11 mouse cellular contexts compared by ENCODE assay signal in the genomic region with DNA sequence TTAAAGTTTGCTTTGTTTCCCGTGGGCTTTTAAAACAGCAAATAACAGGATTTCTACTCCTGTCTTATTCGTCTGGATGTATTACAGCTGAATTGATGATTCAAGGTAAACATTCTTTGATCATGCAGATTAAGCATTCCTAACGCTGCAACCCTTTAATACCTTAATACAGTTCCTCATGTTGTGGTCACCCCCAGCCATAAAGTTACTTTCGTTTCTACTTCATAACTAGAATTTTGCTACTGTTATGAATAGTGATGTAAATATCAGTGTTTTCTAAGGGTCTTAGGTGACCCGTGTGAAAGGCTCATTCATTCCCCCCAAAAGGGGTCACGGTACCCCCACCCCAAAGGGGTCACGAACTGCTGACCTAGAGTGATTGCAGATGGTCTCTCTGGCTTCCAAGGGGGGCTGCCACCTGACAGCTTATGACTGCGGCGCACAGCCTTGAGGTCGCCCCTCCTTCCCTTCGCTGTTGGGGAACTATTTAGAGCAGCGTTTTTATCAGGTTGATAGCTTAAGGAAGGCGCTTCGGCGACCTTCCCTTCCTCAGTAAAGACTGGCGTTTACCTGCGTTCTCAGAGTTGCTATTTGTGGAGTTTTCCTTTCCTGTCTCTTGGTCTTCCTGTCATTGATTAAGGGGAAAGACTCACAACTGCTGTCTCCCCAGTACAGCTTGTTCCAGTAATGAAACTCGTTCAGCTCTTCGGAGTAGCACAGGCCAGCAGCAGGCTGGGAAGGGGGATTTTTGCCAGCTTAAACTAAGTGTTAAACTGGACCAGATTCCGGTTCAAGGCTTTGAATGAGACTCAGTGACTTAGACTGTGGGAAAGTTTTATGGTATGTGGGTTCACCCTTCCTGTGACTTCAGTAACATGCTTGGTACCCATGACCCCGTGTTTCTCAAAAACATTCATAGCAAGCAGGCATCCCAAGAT. TPM values are rescaled to one million over a fixed set of nuclear protein-coding genes. Genes with fewer than 3 reads are reported as not detected.
A peak's percentile ranks its signal among the peaks of the same experiment; 100 is the strongest.
DNase-seq lines count a peak whose midpoint lies in the region; ATAC-seq lines count a peak whose summit lies in the region.
"Had no signal": no experiment of that assay in that cellular context is flagged by ENCODE, and none has a peak within 500 bp of the region (broad histone marks: within the 10 kb centered on the region; RNA-seq: fewer than 3 reads in every experiment).

No protein-coding gene starts in this region.

- peak overlapping the region; percentile 2; the same call in 1 of the 2 replicates for H3K9ac ChIP-seq in kidney, embryonic 14.5 days (ENCODE audit: low read depth, low read length)
- H3K9ac ChIP-seq in embryonic facial prominence, embryonic 14.5 days (ENCODE audit: low read depth, low read length) = peak overlapping the region; percentile 25; the same call in 1 of the 2 replicates
- H3K9ac ChIP-seq in liver, embryonic 11.5 days (ENCODE audit: low read depth, low read length) = no peak overlapping the region

- no peaks in the 10 kb centered on the region for H3K36me3 ChIP-seq in kidney, embryonic 14.5 days (ENCODE audit: control insufficient read depth, insufficient read depth, low read length)
- H3K36me3 ChIP-seq in embryonic facial prominence, embryonic 14.5 days (ENCODE audit: control insufficient read depth, insufficient read depth, low read length) = no peaks in the 10 kb centered on the region
- H3K36me3 ChIP-seq in liver, embryonic 11.5 days (ENCODE audit: control insufficient read depth, insufficient read depth, low read length) = no peaks in the 10 kb centered on the region

- no peaks in the 10 kb centered on the region for H3K9me3 ChIP-seq in kidney, embryonic 14.5 days (ENCODE audit: control insufficient read depth, low read length)
- no peaks in the 10 kb centered on the region for H3K9me3 ChIP-seq in embryonic facial prominence, embryonic 14.5 days (ENCODE audit: control insufficient read depth, low read length)
- no peaks in the 10 kb centered on the region for H3K9me3 ChIP-seq in liver, embryonic 11.5 days (ENCODE audit: control insufficient read depth, low read length)
- H3K9me3 ChIP-seq: megakaryocyte, embryonic 14.5 days had no signal

- H3K4me2 ChIP-seq in kidney, embryonic 14.5 days (replicated peaks; ENCODE audit: low read depth, low read length) = peak overlapping the region; percentile 15
- H3K4me2 ChIP-seq in embryonic facial prominence, embryonic 14.5 days (ENCODE audit: low read depth, low read length) = peak overlapping the region; percentile 40
- peak overlapping the region; percentile 48 for H3K4me2 ChIP-seq in liver, embryonic 11.5 days

- no peak for DNase-seq in kidney, postnatal 10 days
- DNase-seq in embryonic facial prominence, embryonic 14.5 days (ENCODE audit: low spot score) = no peak
- peak; percentile 26 for DNase-seq in liver, embryonic 11.5 days (ENCODE audit: low spot score)
- no peak for DNase-seq in left cerebral cortex, adult 18-20 months (ENCODE audit: low spot score in 2 of 2)
- no peak for DNase-seq in left cerebral cortex, adult 11 months (ENCODE audit: low spot score)
- DNase-seq in ovary, postnatal 36 days (ENCODE audit: low spot score) = no peak
- DNase-seq: cerebellum, adult 2 months; gastrocnemius, postnatal 10 days had no signal

- ATAC-seq in kidney, embryonic 14.5 days (ENCODE audit: low FRiP score, low TSS enrichment) = no peak
- peak; percentile 50 for ATAC-seq in activated CD4-positive, CD25-positive, alpha-beta regulatory T cell, adult 4 months
- no peak for ATAC-seq in embryonic facial prominence, embryonic 14.5 days (ENCODE audit: low read depth)
- ATAC-seq in liver, embryonic 11.5 days (replicated peaks; ENCODE audit: low FRiP score) = no peak

- no peak overlapping the region for H3K4me3 ChIP-seq in kidney, embryonic 14.5 days (ENCODE audit: low read length)
- H3K4me3 ChIP-seq in embryonic facial prominence, embryonic 14.5 days (ENCODE audit: low read depth, low read length) = peak overlapping the region; percentile 10; the same call in 1 of the 2 replicates
- H3K4me3 ChIP-seq in liver, embryonic 11.5 days (ENCODE audit: low read depth, low read length) = no peak overlapping the region
- H3K4me3 ChIP-seq: megakaryocyte, embryonic 14.5 days had no signal

- H3K27ac ChIP-seq in kidney, embryonic 14.5 days (ENCODE audit: low read depth, low read length) = no peak overlapping the region
- H3K27ac ChIP-seq in embryonic facial prominence, embryonic 14.5 days (replicated peaks; ENCODE audit: low read depth, low read length) = no peak overlapping the region; the same call in 1 of the 2 replicates
- no peak overlapping the region; the same call in 1 of the 2 replicates for H3K27ac ChIP-seq in liver, embryonic 11.5 days (ENCODE audit: low read depth, low read length)

- H3K4me1 ChIP-seq in kidney, embryonic 14.5 days (ENCODE audit: control insufficient read depth, insufficient read depth, low read length) = peaks cover 49% of the 10 kb centered on the region
- H3K4me1 ChIP-seq in embryonic facial prominence, embryonic 14.5 days (ENCODE audit: control insufficient read depth, insufficient read depth, low read length) = peaks cover 63% of the 10 kb centered on the region
- peaks cover 45% of the 10 kb centered on the region for H3K4me1 ChIP-seq in liver, embryonic 11.5 days (replicated peaks; ENCODE audit: control insufficient read depth, insufficient read depth, low read length)
- H3K4me1 ChIP-seq: megakaryocyte, embryonic 14.5 days had no signal

- no peaks in the 10 kb centered on the region for H3K27me3 ChIP-seq in kidney, embryonic 14.5 days (ENCODE audit: control insufficient read depth, insufficient read depth, low read length)
- H3K27me3 ChIP-seq in embryonic facial prominence, embryonic 14.5 days (replicated peaks; ENCODE audit: control insufficient read depth, insufficient read depth, low read length) = peaks cover 11% of the 10 kb centered on the region
- H3K27me3 ChIP-seq in liver, embryonic 11.5 days (replicated peaks; ENCODE audit: control insufficient read depth, insufficient read depth, low read length) = no peaks in the 10 kb centered on the region

- WGBS in kidney, embryonic 14.5 days = 36% methylated on average over 21 of the region's 21 CpGs
- 23% methylated on average over 21 of the region's 21 CpGs for WGBS in embryonic facial prominence, embryonic 14.5 days
- 28% methylated on average over 21 of the region's 21 CpGs for WGBS in liver, embryonic 11.5 days

RNA-seq across cellular contexts. Expression of gene Peli2, which starts 12.5 kb away (rescaled TPM):
- 6.1 and 10.8 TPM in 2 replicates for polyA plus RNA-seq in kidney, embryonic 14.5 days (2014; fragmentation: Nextera tagmentation; extraction: Ambion mirVana)
- polyA plus RNA-seq in activated CD4-positive, CD25-positive, alpha-beta regulatory T cell, adult 4 months (2017; shearing (Covaris generic)) = under 1 TPM; 0.32 to 0.47 TPM
- 5.5 and 6.9 TPM in 2 replicates for polyA plus RNA-seq in embryonic facial prominence, embryonic 14.5 days (2014; fragmentation: Nextera tagmentation; extraction: Ambion mirVana)
- polyA plus RNA-seq in liver, embryonic 11.5 days (2014; fragmentation: Nextera tagmentation; extraction: Ambion mirVana) = 3.1 TPM in 2 replicates
- total RNA-seq in left cerebral cortex, adult 18-20 months (2021) = 10 to 100 TPM; 12.7 to 20.8 TPM
